Mouse (Mus musculus) midbrain, embryonic 16.5 days (tissue): ENCODE results near the gene 9130023H24Rik. TPM values are rescaled to one million over a fixed set of nuclear protein-coding genes. Genes with fewer than 3 reads are reported as not detected.
A peak's percentile ranks its signal among the peaks of the same experiment; 100 is the strongest.

Experiments used
- ATAC-seq: fragments of 200-750 bp; cut with Nextera tagmentation; 2 replicates; pipeline ENCODE4 v1.8.0; 2017; ENCODE audit warnings: moderate TSS enrichment
- H3K27ac ChIP-seq: fragments of 300-500 bp; sonication (generic); 2 replicates; pipeline ENCODE4 v1.5.1; 2014; ENCODE audit warnings: mild to moderate bottlenecking, low read length, mixed read lengths
- H3K27me3 ChIP-seq: fragments of 300-500 bp; sonication (generic); 2 replicates; pipeline ENCODE4 v1.6.1; 2014; ENCODE audit warnings: low read depth, low read length, mixed read lengths; ENCODE audit not compliant: control insufficient read depth, insufficient read depth
- H3K36me3 ChIP-seq: fragments of 300-500 bp; sonication (generic); 2 replicates; pipeline ENCODE4 v1.6.1; 2014; ENCODE audit warnings: mild to moderate bottlenecking, low read length, moderate library complexity, mixed read lengths; ENCODE audit not compliant: control insufficient read depth, insufficient read depth
- H3K4me1 ChIP-seq: fragments of 300-500 bp; sonication (generic); 2 replicates; pipeline ENCODE4 v1.6.1; 2014; ENCODE audit warnings: mild to moderate bottlenecking, low read length, mixed read lengths; ENCODE audit not compliant: control insufficient read depth, insufficient read depth
- H3K4me2 ChIP-seq: fragments of 300-500 bp; sonication (generic); 2 replicates; pipeline ENCODE4 v1.6.1; 2014; ENCODE audit warnings: mild to moderate bottlenecking, low read length, mixed read lengths
- H3K4me3 ChIP-seq: fragments of 300-500 bp; sonication (generic); 2 replicates; pipeline ENCODE4 v1.5.1; 2014; ENCODE audit warnings: low read depth, mild to moderate bottlenecking, low read length, moderate library complexity, mixed read lengths
- H3K9ac ChIP-seq: fragments of 300-500 bp; sonication (generic); 2 replicates; pipeline ENCODE4 v1.6.1; 2014; ENCODE audit warnings: low read depth, low read length, mixed read lengths
- H3K9me3 ChIP-seq: fragments of 300-500 bp; sonication (generic); replicated peaks from 2 replicates; pipeline ENCODE4 v1.6.1; 2014; ENCODE audit warnings: mild to moderate bottlenecking, low read length, mixed read lengths; ENCODE audit not compliant: control insufficient read depth, poor library complexity, severe bottlenecking
- WGBS: fragments of 180-500 bp; shearing (Covaris S2); extraction: QIAGEN DNeasy Blood & Tissue Kit; methylation state at CpG from one replicate; pipeline ENCODE4 v1.1.7; 2014; 5-methylcytosine and 5-hydroxymethylcytosine counted together
- polyA plus RNA-seq: library from polyadenylated mRNA; unstranded; fragments of >200 nt; fragmentation: Nextera tagmentation; extraction: Ambion mirVana; gene quantifications from 2 replicates; pipeline ENCODE4 v1.2.1, GENCODE M21; 2015

The 9130023H24Rik gene
- polyA plus RNA-seq: 6.8 and 7.7 TPM in 2 replicates

DNA sequence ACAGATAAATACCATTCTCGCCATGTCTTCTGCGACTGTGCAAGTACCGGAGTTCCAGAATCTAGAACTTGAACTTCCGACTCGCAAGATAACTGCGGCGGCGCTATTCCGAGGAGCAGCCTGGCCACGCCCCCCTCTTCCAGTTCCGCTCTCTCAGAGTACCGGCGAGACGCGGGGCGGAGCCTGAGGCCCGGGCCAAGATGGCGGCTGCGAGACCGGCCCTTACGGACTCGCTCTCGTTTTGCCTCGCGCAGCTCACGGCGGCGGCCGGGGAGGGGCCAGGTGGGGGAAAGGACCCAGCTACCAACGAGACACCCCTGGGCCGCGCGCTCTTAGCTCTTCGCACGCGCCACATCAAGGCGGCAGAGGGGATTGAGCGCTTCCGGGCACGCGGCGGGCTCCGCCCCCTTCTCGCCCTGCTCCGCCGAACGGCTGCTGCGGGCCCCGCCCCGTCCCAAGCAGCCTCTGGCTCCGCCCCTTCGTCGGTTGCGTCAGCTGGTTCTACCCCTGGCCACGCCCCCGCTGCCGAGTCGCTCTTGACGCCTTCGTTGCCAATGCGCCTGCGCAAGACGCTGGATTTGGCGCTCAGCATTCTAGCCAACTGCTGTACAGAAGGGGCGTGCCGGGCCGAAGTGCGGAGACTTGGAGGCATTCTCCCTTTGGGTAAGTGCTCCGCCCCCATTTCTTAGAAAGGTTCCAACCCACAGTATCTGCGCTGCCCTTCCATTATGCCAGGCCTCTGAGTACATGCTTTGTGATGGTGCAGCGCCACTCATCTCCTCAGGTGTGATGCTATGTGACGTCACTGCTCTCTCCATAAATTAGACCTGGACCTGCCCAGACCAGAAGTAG is at the start of gene 9130023H24Rik:
Gene 9130023H24Rik (minus strand): TSS at position 105 of the 852 bp plus-strand sequence.
- H3K27me3 ChIP-seq: no peaks in the 10 kb centered on the region
- WGBS: under 1% methylated on average over 62 of the region's 72 CpGs

DNA sequence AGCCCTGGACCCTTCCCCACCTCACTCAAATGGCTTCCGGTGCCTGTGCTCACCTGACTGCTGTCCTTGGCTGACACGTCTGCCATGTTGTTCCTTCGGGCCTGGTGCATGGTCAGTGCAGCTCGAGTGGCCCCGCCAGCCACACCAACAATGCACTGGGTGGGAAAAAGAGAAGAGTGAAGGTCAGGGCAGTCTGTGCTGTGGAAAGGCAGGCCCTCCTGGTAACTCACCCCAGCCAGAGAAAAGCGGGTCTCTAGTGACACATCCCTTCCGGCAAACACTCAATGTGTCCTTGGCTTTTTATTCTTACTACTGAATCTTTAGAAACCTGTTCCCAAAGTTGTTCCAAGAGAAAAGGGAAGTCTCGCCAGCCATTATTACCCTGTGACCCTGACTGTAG is 47.2 kb upstream of the 9130023H24Rik start:
- Histone ChIP-seq H3K9ac (no peak overlapping the region), H3K36me3 (peaks cover 5% of the 10 kb centered on the region), H3K9me3 (no peaks in the 10 kb centered on the region), H3K4me3 (no peak overlapping the region), H3K4me1 (no peaks in the 10 kb centered on the region), H3K4me2 (no peak overlapping the region), H3K27me3 (no peaks in the 10 kb centered on the region), H3K27ac (no peak overlapping the region)
- 91% methylated on average over 8 of the region's 8 CpGs for WGBS
- no peak for ATAC-seq

More for the DNA sequence above, at the start of gene 9130023H24Rik:
- Histone ChIP-seq H3K4me3 (peak within 1 kb of the TSS; percentile 48), H3K27ac (peak within 1 kb of the TSS; percentile 99), H3K9ac (peak within 1 kb of the TSS; percentile 86), H3K4me1 (peaks cover 13% of the 10 kb centered on the region), H3K36me3 (peaks cover 10% of the 10 kb centered on the region; the same call in 1 of the 2 replicates), H3K4me2 (peak within 1 kb of the TSS; percentile 72), H3K9me3 (no peaks in the 10 kb centered on the region)
- ATAC-seq: peak; percentile 94

DNA sequence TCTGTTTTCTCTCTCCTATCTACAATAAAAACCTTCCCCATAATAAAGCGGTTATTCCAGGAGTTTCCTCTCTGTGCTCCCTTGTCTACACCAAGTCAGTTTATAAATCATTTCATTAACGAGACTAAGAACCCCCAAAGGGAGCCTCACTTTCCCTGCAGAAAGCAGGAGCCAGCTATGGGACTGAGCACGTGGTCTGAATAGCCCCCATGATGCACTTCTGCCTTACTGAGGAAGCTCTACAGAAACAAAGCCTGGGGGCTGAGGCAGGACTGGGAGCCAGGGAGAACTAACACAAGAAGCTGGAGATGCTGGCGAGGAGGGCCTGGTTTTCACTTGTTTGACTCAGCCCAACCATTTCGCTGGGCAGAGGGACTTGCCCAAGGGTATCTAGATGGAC is 46.2 kb upstream of the 9130023H24Rik start:
- no peak for ATAC-seq
- no peak overlapping the region for H3K4me3 ChIP-seq
- no peaks in the 10 kb centered on the region for H3K9me3 ChIP-seq
- H3K27me3 ChIP-seq: no peaks in the 10 kb centered on the region
- H3K36me3 ChIP-seq: peaks cover 5% of the 10 kb centered on the region
- no peak overlapping the region for H3K9ac ChIP-seq
- no peak overlapping the region for H3K4me2 ChIP-seq
- H3K27ac ChIP-seq: no peak overlapping the region
- WGBS: 52% methylated on average over 5 of the region's 5 CpGs
- H3K4me1 ChIP-seq: no peaks in the 10 kb centered on the region

DNA sequence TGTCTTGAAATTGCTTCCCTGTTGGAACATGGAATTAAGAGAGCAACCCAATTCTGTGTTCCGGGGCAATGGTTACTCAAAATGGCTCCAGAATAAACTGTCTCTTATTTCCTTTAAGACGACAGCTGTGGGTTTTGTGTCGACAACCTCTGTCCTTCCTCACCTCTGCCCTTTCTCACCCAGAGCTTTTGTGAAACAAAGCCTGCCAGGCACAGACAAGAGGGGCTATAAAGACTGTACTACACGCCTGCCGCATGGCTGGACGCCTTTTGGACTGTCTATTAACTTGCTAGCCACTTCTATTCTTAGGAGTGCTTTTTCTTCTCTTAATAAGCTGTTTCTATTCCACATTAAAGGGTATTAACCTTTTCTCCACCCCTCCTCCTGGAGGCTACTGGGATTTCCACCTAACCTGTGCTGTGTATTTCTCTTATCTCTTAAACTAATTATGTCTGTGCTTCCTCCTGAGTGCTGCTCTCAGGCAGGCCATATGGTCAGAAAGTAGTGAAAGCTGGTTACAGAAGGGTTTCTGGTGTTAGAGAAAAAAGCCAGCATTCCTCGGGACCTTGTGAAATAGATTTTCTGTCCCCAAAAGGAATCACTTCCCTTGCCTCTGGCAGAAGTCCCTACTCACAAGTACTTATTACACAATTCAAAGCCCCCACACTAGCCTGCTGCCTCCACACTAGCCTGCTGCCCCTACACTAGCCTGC is 44.9 kb upstream of the 9130023H24Rik start:
- no peak for ATAC-seq
- H3K36me3 ChIP-seq: peaks cover 1% of the 10 kb centered on the region
- no peaks in the 10 kb centered on the region for H3K27me3 ChIP-seq
- H3K9ac ChIP-seq: no peak overlapping the region
- H3K4me3 ChIP-seq: no peak overlapping the region
- no peak overlapping the region for H3K4me2 ChIP-seq
- 7% methylated on average over 7 of the region's 7 CpGs for WGBS
- H3K9me3 ChIP-seq: no peaks in the 10 kb centered on the region
- H3K4me1 ChIP-seq: no peaks in the 10 kb centered on the region
- H3K27ac ChIP-seq: no peak overlapping the region

DNA sequence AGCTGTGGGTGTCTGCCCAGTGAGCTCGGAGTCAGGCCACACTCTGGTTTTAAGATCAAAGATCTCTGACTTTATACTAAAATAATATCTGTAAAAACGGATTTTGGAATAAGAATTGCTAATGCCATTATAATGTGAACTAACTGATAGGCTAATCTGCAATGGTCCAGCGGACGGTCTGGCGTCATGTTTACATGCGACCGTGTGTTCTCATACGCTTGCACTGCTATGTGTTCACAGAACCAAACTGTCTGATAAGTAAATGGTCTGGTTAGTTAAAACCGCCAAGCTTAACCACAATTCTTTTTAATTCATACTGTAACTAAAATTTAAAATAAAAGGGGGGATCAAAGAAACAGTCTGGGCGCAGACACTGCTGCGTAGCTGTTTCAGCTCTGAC is 43.9 kb upstream of the 9130023H24Rik start:
- H3K36me3 ChIP-seq: peaks cover 3% of the 10 kb centered on the region; the same call in 1 of the 2 replicates
- H3K27ac ChIP-seq: no peak overlapping the region
- H3K9ac ChIP-seq: no peak overlapping the region
- H3K4me3 ChIP-seq: no peak overlapping the region
- H3K27me3 ChIP-seq: no peaks in the 10 kb centered on the region
- WGBS: 68% methylated on average over 11 of the region's 11 CpGs
- no peaks in the 10 kb centered on the region for H3K4me1 ChIP-seq
- no peak for ATAC-seq
- no peaks in the 10 kb centered on the region for H3K9me3 ChIP-seq
- H3K4me2 ChIP-seq: no peak overlapping the region

DNA sequence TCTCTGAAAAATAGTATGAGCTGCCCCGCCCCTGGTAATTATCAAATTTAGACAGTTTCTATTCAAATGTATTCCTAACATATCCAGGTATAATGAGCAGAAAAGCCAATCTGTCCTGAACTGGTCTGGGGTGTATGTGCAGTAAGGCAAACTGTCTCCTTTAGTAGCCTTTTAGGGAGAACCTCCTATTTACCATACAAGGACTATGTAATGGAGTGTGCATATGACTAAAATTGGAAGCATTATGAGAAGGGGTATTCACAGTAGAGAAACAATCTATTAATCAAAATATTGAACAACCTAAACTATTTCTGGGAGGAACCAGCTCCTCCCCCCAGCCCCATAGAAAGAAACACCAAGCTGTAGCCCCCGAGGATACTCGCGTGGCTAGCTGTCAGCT is 41.9 kb upstream of the 9130023H24Rik start:
- H3K4me1 ChIP-seq: no peaks in the 10 kb centered on the region
- H3K4me2 ChIP-seq: no peak overlapping the region
- 78% methylated on average over 4 of the region's 4 CpGs for WGBS
- H3K4me3 ChIP-seq: no peak overlapping the region
- H3K27ac ChIP-seq: no peak overlapping the region
- no peak overlapping the region for H3K9ac ChIP-seq
- H3K36me3 ChIP-seq: peaks cover 6% of the 10 kb centered on the region; the same call in 1 of the 2 replicates
- ATAC-seq: no peak
- no peaks in the 10 kb centered on the region for H3K9me3 ChIP-seq
- H3K27me3 ChIP-seq: no peaks in the 10 kb centered on the region

DNA sequence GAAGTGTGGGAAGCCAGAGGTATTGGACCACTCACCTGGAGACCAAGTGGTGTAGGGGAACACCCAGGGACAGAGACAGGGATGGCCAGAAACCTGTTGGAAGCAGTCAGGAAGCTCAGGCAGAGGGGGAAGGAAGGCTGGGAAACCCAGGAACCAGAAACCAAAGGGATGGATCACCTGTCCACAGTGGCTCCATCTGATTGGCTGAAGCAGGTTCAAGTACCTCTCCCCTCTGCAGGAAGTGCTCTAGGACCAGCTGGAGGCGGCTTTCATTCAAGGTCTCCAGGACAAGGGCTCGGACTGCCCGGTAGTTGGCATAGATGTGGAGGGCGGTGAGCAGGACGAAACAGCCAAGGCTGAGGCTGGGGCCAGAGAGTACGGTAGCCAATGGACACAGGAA is 38.2 kb upstream of the 9130023H24Rik start:
- no peak overlapping the region for H3K9ac ChIP-seq
- no peaks in the 10 kb centered on the region for H3K4me1 ChIP-seq
- WGBS: 93% methylated on average over 6 of the region's 6 CpGs
- H3K27ac ChIP-seq: no peak overlapping the region
- H3K27me3 ChIP-seq: no peaks in the 10 kb centered on the region
- H3K36me3 ChIP-seq: peaks cover 13% of the 10 kb centered on the region
- H3K9me3 ChIP-seq: no peaks in the 10 kb centered on the region
- ATAC-seq: no peak
- H3K4me2 ChIP-seq: no peak overlapping the region
- no peak overlapping the region for H3K4me3 ChIP-seq

DNA sequence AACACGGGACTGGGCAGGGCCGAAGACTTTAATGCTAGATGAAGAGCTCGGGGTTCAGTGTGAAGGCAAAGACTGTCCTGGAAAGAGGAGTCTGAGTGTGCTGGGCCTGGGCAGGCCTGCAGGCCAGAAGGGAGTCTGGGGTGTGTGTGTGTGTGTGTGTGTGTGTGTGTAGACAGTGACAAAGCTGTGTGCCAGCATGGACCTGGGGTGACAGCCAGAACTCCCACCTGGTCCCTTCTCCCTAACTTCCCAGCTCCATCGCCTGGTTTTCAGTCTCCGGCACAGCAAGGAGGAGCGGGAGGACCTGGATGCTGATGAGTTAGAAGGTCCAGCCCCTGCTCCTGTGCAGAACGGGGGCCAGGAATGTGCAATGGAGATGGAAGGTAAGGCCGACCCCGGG is 33.7 kb upstream of the 9130023H24Rik start:
- Histone ChIP-seq H3K27ac (no peak overlapping the region), H3K9me3 (no peaks in the 10 kb centered on the region), H3K4me2 (no peak overlapping the region), H3K36me3 (peaks cover 10% of the 10 kb centered on the region), H3K9ac (no peak overlapping the region), H3K4me1 (no peaks in the 10 kb centered on the region), H3K4me3 (no peak overlapping the region), H3K27me3 (no peaks in the 10 kb centered on the region)
- WGBS: 95% methylated on average over 9 of the region's 9 CpGs
- ATAC-seq: no peak

DNA sequence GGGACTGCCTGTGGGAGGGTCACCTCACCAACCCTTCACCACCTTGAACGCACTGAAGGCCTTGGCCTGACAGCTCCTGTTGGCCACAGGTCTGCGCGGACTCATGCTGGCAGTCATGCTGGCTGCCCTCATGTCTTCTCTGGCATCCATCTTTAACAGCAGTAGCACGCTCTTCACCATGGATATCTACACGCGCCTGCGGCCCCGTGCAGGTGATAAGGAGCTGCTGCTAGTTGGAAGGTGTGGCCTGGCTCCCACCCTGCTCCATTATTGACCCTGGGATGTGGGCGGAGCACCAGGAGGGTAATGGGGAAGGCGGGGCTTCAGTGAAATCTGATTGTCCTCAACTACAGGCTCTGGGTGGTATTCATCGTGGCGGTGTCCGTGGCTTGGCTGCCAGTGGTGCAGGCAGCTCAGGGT is 32.6 kb upstream of the 9130023H24Rik start:
- 62% methylated on average over 13 of the region's 13 CpGs for WGBS
- Histone ChIP-seq H3K36me3 (peaks cover 7% of the 10 kb centered on the region), H3K27me3 (no peaks in the 10 kb centered on the region), H3K4me1 (no peaks in the 10 kb centered on the region), H3K4me2 (no peak overlapping the region), H3K9me3 (no peaks in the 10 kb centered on the region), H3K9ac (no peak overlapping the region), H3K4me3 (no peak overlapping the region), H3K27ac (no peak overlapping the region)
- no peak for ATAC-seq
